Mouse (Mus musculus) liver, embryonic 14.5 days (tissue): ENCODE measurements around the gene Grid2. TPM values are rescaled to one million over a fixed set of nuclear protein-coding genes. Genes with fewer than 3 reads are reported as not detected.

Experiments
- ATAC-seq: fragments of 200-750 bp; cut with Nextera tagmentation; 2 replicates; pipeline ENCODE4 v1.8.0; 2017; ENCODE audit warnings: moderate number of reproducible peaks, mild to moderate bottlenecking, moderate library complexity; ENCODE audit not compliant: insufficient read depth
- DNase-seq, 3 experiments: peaks; one replicate each; pipeline ENCODE4 v3.0.0-alpha.2; 2012 to 2013; ENCODE audit warnings: low read depth in 3 of 3, low spot score in 3 of 3
- H3K27ac ChIP-seq: fragments of 300-500 bp; sonication (generic); 2 replicates; pipeline ENCODE4 v1.5.1; 2014; ENCODE audit warnings: moderate library complexity, mild to moderate bottlenecking, control low read depth, inconsistent platforms
- H3K27me3 ChIP-seq: fragments of 300-500 bp; sonication (generic); 2 replicates; pipeline ENCODE4 v1.6.1; 2014; ENCODE audit warnings: mild to moderate bottlenecking, low read length, moderate library complexity; ENCODE audit not compliant: control insufficient read depth, insufficient read depth
- H3K36me3 ChIP-seq: fragments of 300-500 bp; sonication (generic); replicated peaks from 2 replicates; pipeline ENCODE4 v1.6.1; 2014; ENCODE audit warnings: low read depth; ENCODE audit not compliant: control insufficient read depth, insufficient read depth
- H3K4me1 ChIP-seq, 2 experiments: fragments of 200-500 bp in 1 of 2; fragments of 300-500 bp in 1 of 2; sonication (generic) in 1 of 2; replicated peaks; 2 replicates each; pipeline ENCODE4 v1.6.1; 2012 to 2014; ENCODE audit warnings: antibody characterized with exemption in 1 of 2, inconsistent platforms in 1 of 2, low read length in 1 of 2; ENCODE audit not compliant: control insufficient read depth in 2 of 2, insufficient read depth in 2 of 2
- H3K4me2 ChIP-seq: fragments of 300-500 bp; sonication (generic); 2 replicates; pipeline ENCODE4 v1.6.1; 2014; ENCODE audit warnings: low read depth, mild to moderate bottlenecking, control low read depth, moderate library complexity
- H3K4me3 ChIP-seq, 2 experiments: fragments of 200-500 bp in 1 of 2; fragments of 300-500 bp in 1 of 2; sonication (generic) in 1 of 2; 2 replicates each; pipeline ENCODE4 v1.5.1; 2012 to 2014; ENCODE audit warnings: low read depth in 2 of 2, low read length in 2 of 2, mild to moderate bottlenecking in 2 of 2, control low read depth in 1 of 2, inconsistent platforms in 1 of 2, moderate library complexity in 1 of 2; ENCODE audit not compliant: insufficient read depth in 1 of 2
- H3K9ac ChIP-seq: fragments of 300-500 bp; sonication (generic); replicated peaks from 2 replicates; pipeline ENCODE4 v1.6.1; 2014; ENCODE audit warnings: mild to moderate bottlenecking, control low read depth, moderate library complexity
- H3K9me3 ChIP-seq: fragments of 300-500 bp; sonication (generic); 2 replicates; pipeline ENCODE4 v1.6.1; 2016; ENCODE audit warnings: low read length, mixed read lengths; ENCODE audit not compliant: control insufficient read depth
- CTCF ChIP-seq: IDR thresholded peaks from 2 replicates; pipeline ENCODE4 v1.5.1; 2016; ENCODE audit warnings: antibody characterized with exemption, low read depth, control low read depth
- EP300 ChIP-seq: IDR thresholded peaks from 2 replicates; pipeline ENCODE4 v1.6.1; 2016; ENCODE audit warnings: antibody characterized with exemption, low read depth
- WGBS: fragments of 180-500 bp; shearing (Covaris S2); extraction: QIAGEN DNeasy Blood & Tissue Kit; methylation state at CpG from one replicate; pipeline ENCODE4 v1.1.7; 2014; ENCODE audit not compliant: insufficient replicate concordance; 5-methylcytosine and 5-hydroxymethylcytosine counted together
- polyA plus RNA-seq, 2 experiments: library from polyadenylated mRNA; depleted of rRNA in 1 of 2; stranded (reverse) in 1 of 2; unstranded in 1 of 2; fragments of >200 nt; fragmentation: Nextera tagmentation in 1 of 2; extraction: Ambion mirVana in 1 of 2; gene quantifications; 2 replicates each; pipeline versions ENCODE4 v1.2.1 to v1.2.3; 2012 to 2014

The Grid2 gene
- polyA plus RNA-seq, 2 experiments, result not detected

GRCm38 (mm10) chr6:63259764-63260163 lies 4.1 kb downstream of the Grid2 start:
- H3K27me3 ChIP-seq, result peaks cover 35% of the 10 kb centered on the region
- H3K4me2 ChIP-seq, result no peak overlapping the region
- TF ChIP-seq CTCF, result no peak
- no peak for TF ChIP-seq EP300
- H3K27ac ChIP-seq, result no peak overlapping the region
- H3K9ac ChIP-seq, result no peak overlapping the region
- WGBS, result 52% methylated on average over 9 of the region's 9 CpGs
- no peaks in the 10 kb centered on the region for H3K9me3 ChIP-seq
- no peak overlapping the region for H3K4me3 ChIP-seq
- no peaks in the 10 kb centered on the region for H3K36me3 ChIP-seq
- no peaks in the 10 kb centered on the region for H3K4me1 ChIP-seq
- DNase-seq (no peak), ATAC-seq (no peak)

GRCm38 (mm10) chr6:63284419-63284818 lies 28.7 kb downstream of the Grid2 start:
- Histone ChIP-seq H3K4me2 (no peak overlapping the region), H3K27ac (no peak overlapping the region), H3K4me3 (no peak overlapping the region), H3K4me1 (no peaks in the 10 kb centered on the region), H3K27me3 (no peaks in the 10 kb centered on the region), H3K36me3 (no peaks in the 10 kb centered on the region), H3K9ac (no peak overlapping the region), H3K9me3 (no peaks in the 10 kb centered on the region)
- no peak for ATAC-seq
- TF ChIP-seq CTCF (no peak), EP300 (no peak)
- WGBS, result 60% methylated on average over 1 of the region's 1 CpGs
- no peak for DNase-seq

- H3K4me1 ChIP-seq, result no peaks in the 10 kb centered on the region
These were observed 86.8 kb downstream of the Grid2 start for GRCm38 (mm10) chr6:63342438-63343004.

DNA sequence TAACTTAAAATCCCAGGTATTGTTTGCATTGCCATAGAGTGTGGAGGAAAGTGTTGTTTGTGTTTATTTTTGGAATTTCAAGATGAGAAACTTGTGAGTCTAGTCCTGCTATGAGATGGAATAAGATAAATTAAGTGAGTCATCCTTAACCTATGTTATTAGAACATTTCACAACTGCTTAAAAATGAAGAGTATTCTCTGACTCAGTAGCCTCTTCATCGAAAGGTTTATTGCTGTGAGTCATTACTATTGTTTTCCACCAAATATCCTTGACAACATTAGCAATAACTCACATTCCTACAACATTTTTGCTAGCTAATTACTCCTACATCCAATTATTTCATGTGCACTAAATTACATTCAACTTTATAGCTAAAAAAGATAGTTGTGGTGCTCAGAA lies 91.3 kb downstream of the Grid2 start:
- H3K9me3 ChIP-seq, result no peaks in the 10 kb centered on the region
- no peak overlapping the region for H3K4me3 ChIP-seq
- H3K36me3 ChIP-seq, result no peaks in the 10 kb centered on the region
- no peak overlapping the region for H3K4me2 ChIP-seq
- DNase-seq (no peak), ATAC-seq (no peak)
- no peaks in the 10 kb centered on the region for H3K27me3 ChIP-seq
- WGBS, result 23% methylated on average over 1 of the region's 1 CpGs
- TF ChIP-seq CTCF (no peak), EP300 (no peak)
- H3K9ac ChIP-seq, result no peak overlapping the region
- no peaks in the 10 kb centered on the region for H3K4me1 ChIP-seq
- H3K27ac ChIP-seq, result no peak overlapping the region

More at GRCm38 (mm10) chr6:63342438-63343004, 86.8 kb downstream of the Grid2 start:
- H3K9me3 ChIP-seq, result no peaks in the 10 kb centered on the region
- H3K27ac ChIP-seq, result no peak overlapping the region
- no peak for DNase-seq
- no peaks in the 10 kb centered on the region for H3K36me3 ChIP-seq
- H3K27me3 ChIP-seq, result no peaks in the 10 kb centered on the region
- no peak overlapping the region for H3K4me2 ChIP-seq
- H3K4me3 ChIP-seq, result no peak overlapping the region
- TF ChIP-seq EP300 (no peak), CTCF (no peak)
- no peak overlapping the region for H3K9ac ChIP-seq
- 55% methylated on average over 3 of the region's 3 CpGs for WGBS
- no peak for ATAC-seq

- no peak for DNase-seq
- H3K27ac ChIP-seq, result no peak overlapping the region
- no peaks in the 10 kb centered on the region for H3K9me3 ChIP-seq
- no peak overlapping the region for H3K4me3 ChIP-seq
- 62% methylated on average over 1 of the region's 1 CpGs for WGBS
- no peak overlapping the region for H3K4me2 ChIP-seq
- no peaks in the 10 kb centered on the region for H3K36me3 ChIP-seq
- ATAC-seq, result no peak
- no peak for TF ChIP-seq CTCF
- TF ChIP-seq EP300, result no peak
- H3K9ac ChIP-seq, result no peak overlapping the region
- H3K4me1 ChIP-seq, result no peaks in the 10 kb centered on the region
- H3K27me3 ChIP-seq, result no peaks in the 10 kb centered on the region
These were observed 125.5 kb downstream of the Grid2 start for GRCm38 (mm10) chr6:63381061-63381611.
